Mouse (Mus musculus) intestine, embryonic 16.5 days (tissue): ENCODE results near the gene Srsf9. TPM values are rescaled to one million over a fixed set of nuclear protein-coding genes. Genes with fewer than 3 reads are reported as not detected.
"Not testable (repeated sequence)": the region's sequence is repeated elsewhere in the genome, so short reads cannot be mapped to it uniquely, and the experiment has no call there.

ENCODE experiments used
- ATAC-seq: fragments of 200-750 bp; cut with Nextera tagmentation; 2 replicates; pipeline ENCODE4 v1.8.0; 2017; ENCODE audit warnings: moderate TSS enrichment, moderate library complexity
- H3K27ac ChIP-seq: fragments of 300-500 bp; sonication (generic); 2 replicates; pipeline ENCODE4 v1.5.1; 2014; ENCODE audit warnings: mild to moderate bottlenecking, low read length
- H3K27me3 ChIP-seq: fragments of 300-500 bp; sonication (generic); replicated peaks from 2 replicates; pipeline ENCODE4 v1.6.1; 2014; ENCODE audit warnings: low read length, control low read depth, mixed read lengths; ENCODE audit not compliant: control insufficient read depth, insufficient read depth
- H3K36me3 ChIP-seq: fragments of 300-500 bp; sonication (generic); 2 replicates; pipeline ENCODE4 v1.6.1; 2014; ENCODE audit warnings: low read length, control low read depth; ENCODE audit not compliant: control insufficient read depth, insufficient read depth
- H3K4me1 ChIP-seq: fragments of 300-500 bp; sonication (generic); 2 replicates; pipeline ENCODE4 v1.6.1; 2014; ENCODE audit warnings: low read length, control low read depth, mixed read lengths; ENCODE audit not compliant: control insufficient read depth, insufficient read depth
- H3K4me2 ChIP-seq: fragments of 300-500 bp; sonication (generic); 2 replicates; pipeline ENCODE4 v1.6.1; 2014; ENCODE audit warnings: low read depth, low read length, control low read depth
- H3K4me3 ChIP-seq: fragments of 300-500 bp; sonication (generic); 2 replicates; pipeline ENCODE4 v1.5.1; 2014; ENCODE audit warnings: mild to moderate bottlenecking, low read length
- H3K9ac ChIP-seq: fragments of 300-500 bp; sonication (generic); 2 replicates; pipeline ENCODE4 v1.6.1; 2014; ENCODE audit warnings: low read depth, low read length
- H3K9me3 ChIP-seq: fragments of 300-500 bp; sonication (generic); 2 replicates; pipeline ENCODE4 v1.6.1; 2016; ENCODE audit warnings: low read length, control low read depth; ENCODE audit not compliant: control insufficient read depth
- WGBS: fragments of 180-500 bp; shearing (Covaris S2); extraction: QIAGEN DNeasy Blood & Tissue Kit; methylation state at CpG from one replicate; pipeline ENCODE4 v1.1.7; 2014; 5-methylcytosine and 5-hydroxymethylcytosine counted together
- polyA plus RNA-seq: library from polyadenylated mRNA; unstranded; fragments of >200 nt; fragmentation: Nextera tagmentation; extraction: Ambion mirVana; gene quantifications from 2 replicates; pipeline ENCODE4 v1.2.1, GENCODE M21; 2015

Srsf9 gene
- polyA plus RNA-seq, 1 experiment from 2014 or later = 67.9 TPM

- no peak for ATAC-seq
- Histone ChIP-seq H3K4me2 (no peak overlapping the region), H3K4me3 (no peak overlapping the region), H3K9ac (no peak overlapping the region), H3K27ac (no peak overlapping the region), H3K9me3 (no peaks in the 10 kb centered on the region), H3K4me1 (no peaks in the 10 kb centered on the region), H3K27me3 (no peaks in the 10 kb centered on the region), H3K36me3 (no peaks in the 10 kb centered on the region)
- 33% methylated on average over 7 of the region's 7 CpGs for WGBS
Measured at GRCm38 (mm10) chr5:115362216-115362615, 35.2 kb downstream of the Srsf9 start.

GRCm38 (mm10) chr5:115362819-115363714 is 36.1 kb downstream of the Srsf9 start:
- Histone ChIP-seq H3K4me2 (no peak overlapping the region), H3K4me3 (no peak overlapping the region), H3K27me3 (no peaks in the 10 kb centered on the region), H3K27ac (no peak overlapping the region), H3K36me3 (no peaks in the 10 kb centered on the region), H3K9ac (no peak overlapping the region), H3K9me3 (no peaks in the 10 kb centered on the region), H3K4me1 (no peaks in the 10 kb centered on the region)
- 27% methylated on average over 19 of the region's 19 CpGs for WGBS
- no peak for ATAC-seq

- ATAC-seq = no peak
- H3K36me3 ChIP-seq = no peaks in the 10 kb centered on the region
- H3K9me3 ChIP-seq = no peaks in the 10 kb centered on the region
- 84% methylated on average over 4 of the region's 4 CpGs for WGBS
- no peak overlapping the region for H3K27ac ChIP-seq
- H3K27me3 ChIP-seq = no peaks in the 10 kb centered on the region
- no peak overlapping the region for H3K4me3 ChIP-seq
- no peak overlapping the region for H3K9ac ChIP-seq
- no peaks in the 10 kb centered on the region for H3K4me1 ChIP-seq
- no peak overlapping the region for H3K4me2 ChIP-seq
Measured at GRCm38 (mm10) chr5:115364782-115365181, 37.8 kb downstream of the Srsf9 start.

- Histone ChIP-seq H3K36me3 (no peaks in the 10 kb centered on the region), H3K9me3 (no peaks in the 10 kb centered on the region), H3K9ac (no peak overlapping the region), H3K4me2 (no peak overlapping the region), H3K27ac (no peak overlapping the region), H3K4me1 (peaks cover 3% of the 10 kb centered on the region; the same call in 1 of the 2 replicates), H3K4me3 (no peak overlapping the region), H3K27me3 (no peaks in the 10 kb centered on the region)
- ATAC-seq = no peak
- 41% methylated on average over 9 of the region's 9 CpGs for WGBS
Measured at GRCm38 (mm10) chr5:115371736-115372135, 44.8 kb downstream of the Srsf9 start.

GRCm38 (mm10) chr5:115373441-115374203 is 46.6 kb downstream of the Srsf9 start:
- Histone ChIP-seq H3K4me1 (peaks cover 3% of the 10 kb centered on the region; the same call in 1 of the 2 replicates), H3K4me3 (peak overlapping the region; percentile 26), H3K9ac (peak overlapping the region; percentile 50; the same call in 1 of the 2 replicates), H3K27me3 (no peaks in the 10 kb centered on the region), H3K9me3 (no peaks in the 10 kb centered on the region), H3K27ac (no peak overlapping the region), H3K4me2 (peak overlapping the region; percentile 49), H3K36me3 (no peaks in the 10 kb centered on the region)
- WGBS = 25% methylated on average over 26 of the region's 26 CpGs
- ATAC-seq = no peak

- Histone ChIP-seq H3K4me1 (peaks cover 3% of the 10 kb centered on the region; the same call in 1 of the 2 replicates), H3K9me3 (no peaks in the 10 kb centered on the region), H3K4me3 (peak overlapping the region; percentile 26), H3K36me3 (no peaks in the 10 kb centered on the region), H3K9ac (peak overlapping the region; percentile 50; the same call in 1 of the 2 replicates), H3K27ac (no peak overlapping the region), H3K27me3 (no peaks in the 10 kb centered on the region), H3K4me2 (peak overlapping the region; percentile 49)
- no peak for ATAC-seq
- WGBS = 23% methylated on average over 11 of the region's 11 CpGs
Measured at GRCm38 (mm10) chr5:115374204-115374820, 47.3 kb downstream of the Srsf9 start.

GRCm38 (mm10) chr5:115375436-115375835 is 48.5 kb downstream of the Srsf9 start:
- H3K27ac ChIP-seq = no peak overlapping the region
- ATAC-seq = no peak
- WGBS = 91% methylated on average over 2 of the region's 2 CpGs
- H3K4me2 ChIP-seq = no peak overlapping the region
- H3K36me3 ChIP-seq = no peaks in the 10 kb centered on the region
- no peaks in the 10 kb centered on the region for H3K9me3 ChIP-seq
- H3K27me3 ChIP-seq = no peaks in the 10 kb centered on the region
- peaks cover 3% of the 10 kb centered on the region; the same call in 1 of the 2 replicates for H3K4me1 ChIP-seq
- H3K4me3 ChIP-seq = no peak overlapping the region
- H3K9ac ChIP-seq = no peak overlapping the region

- H3K27ac ChIP-seq, H3K9me3 ChIP-seq, H3K36me3 ChIP-seq, H3K4me2 ChIP-seq, H3K4me1 ChIP-seq, ATAC-seq, H3K27me3 ChIP-seq, H3K4me3 ChIP-seq, H3K9ac ChIP-seq: not testable (repeated sequence)
- 77% methylated on average over 2 of the region's 2 CpGs for WGBS
Measured at GRCm38 (mm10) chr5:115378882-115379281, 51.9 kb downstream of the Srsf9 start.
